Mouse (Mus musculus): ENCODE results near the gene Suz12.

GRCm38 (mm10) chr11:80052456-80052855 is 59.5 kb downstream of the Suz12 start:
- TF ChIP-seq CTCF (IDR thresholded peaks at IDR 0.05; ENCODE audit: insufficient read depth, low read depth, low read length) (no peak), POLR2A (IDR thresholded peaks at IDR 0.05; ENCODE audit: insufficient read depth, low read depth, low read length) (no peak)
